Mouse (Mus musculus) ES-CJ7 (cell line): ENCODE measurements around the gene Ugt1a5.
"Not testable (repeated sequence)": the region's sequence is repeated elsewhere in the genome, so short reads cannot be mapped to it uniquely, and the experiment has no call there.

Source experiments
- DNase-seq: peaks from one replicate; pipeline ENCODE4 v3.0.0; 2011; ENCODE audit warnings: low read depth, low spot score

Gene Ugt1a5

GRCm38 (mm10) chr1:88165711-88166110, at the start of gene Ugt1a5:
Ugt1a5 (plus strand) TSS chr1:88166012.
- no peak for DNase-seq

GRCm38 (mm10) chr1:88120550-88120949, 45.3 kb upstream of the Ugt1a5 start:
- not testable (repeated sequence) for DNase-seq

DNA sequence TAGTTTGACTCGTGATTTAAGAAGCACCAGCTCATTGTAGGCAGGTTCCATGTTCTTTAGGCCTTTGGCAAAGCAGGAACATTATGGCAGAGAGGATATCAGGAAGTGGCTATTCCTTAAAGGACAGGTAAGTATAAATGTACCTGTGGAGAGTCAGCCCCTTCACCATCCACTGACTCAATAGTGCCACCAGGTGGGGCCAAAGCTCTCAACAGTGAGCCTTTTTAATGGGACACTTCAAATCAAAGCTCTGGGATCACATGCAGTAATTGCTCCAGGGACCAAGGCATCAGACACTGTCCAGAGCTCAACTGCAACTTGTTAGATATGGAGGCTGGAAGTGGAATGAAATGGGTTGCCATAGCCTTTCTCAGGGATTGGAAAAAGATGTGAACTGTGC, 44.3 kb upstream of the Ugt1a5 start:
- peak; percentile 25 for DNase-seq

DNA sequence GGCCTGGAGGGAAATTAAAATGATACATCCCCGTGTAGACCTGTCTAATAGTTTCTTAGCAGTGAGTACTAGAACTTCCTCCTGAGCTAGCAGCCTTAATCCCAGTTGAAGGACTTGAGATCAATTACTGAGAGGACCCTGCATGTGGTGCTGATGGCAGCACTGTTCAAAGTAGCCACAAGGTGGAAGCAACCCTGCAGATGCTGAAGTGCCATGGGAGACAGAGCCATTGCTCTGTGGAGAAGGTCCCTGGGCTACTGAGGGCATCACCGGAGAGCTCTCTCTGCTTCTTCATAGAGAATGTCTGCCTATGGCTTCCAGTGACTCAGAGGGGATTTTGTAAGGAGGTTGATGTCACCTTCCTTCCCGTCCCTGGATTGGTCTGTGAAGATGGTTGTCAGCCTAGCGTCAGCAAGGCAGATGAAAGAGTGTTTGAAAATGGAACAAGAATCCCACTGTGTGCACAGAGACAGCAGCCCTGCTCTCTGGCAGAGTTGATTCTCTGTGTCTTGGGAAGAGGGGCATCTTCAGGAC, 39.9 kb upstream of the Ugt1a5 start:
- not testable (repeated sequence) for DNase-seq

DNA sequence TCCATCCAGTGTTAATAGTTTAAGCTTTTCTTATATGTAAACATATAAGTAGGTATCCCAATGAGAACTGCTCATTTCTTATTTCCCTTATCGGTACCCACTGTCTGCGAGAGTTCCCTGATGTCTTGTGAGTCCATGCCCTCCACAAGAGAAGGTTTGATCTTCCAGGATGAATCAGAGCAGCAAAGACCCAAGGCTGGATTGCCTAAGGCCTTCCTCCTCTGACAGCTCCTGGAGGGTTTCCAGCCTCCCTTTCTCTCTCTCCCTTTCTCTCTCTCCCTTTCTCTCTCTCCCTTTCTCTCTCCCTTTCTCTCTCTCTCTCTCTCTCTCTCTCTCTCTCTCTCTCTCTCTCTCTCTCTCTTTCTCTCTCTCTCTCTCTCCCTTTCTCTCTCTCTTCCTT, 36.7 kb upstream of the Ugt1a5 start:
- DNase-seq = not testable (repeated sequence)

GRCm38 (mm10) chr1:88130223-88130622, 35.6 kb upstream of the Ugt1a5 start:
- DNase-seq = not testable (repeated sequence)

- no peak for DNase-seq
Measured at GRCm38 (mm10) chr1:88133908-88134456, 31.8 kb upstream of the Ugt1a5 start.

- not testable (repeated sequence) for DNase-seq
Measured at GRCm38 (mm10) chr1:88134457-88135011, 31.3 kb upstream of the Ugt1a5 start, which contains the start of gene Ugt1a6a. Ugt1a6a (plus strand) TSS chr1:88134809.

GRCm38 (mm10) chr1:88135229-88135904, 30.4 kb upstream of the Ugt1a5 start:
- DNase-seq = not testable (repeated sequence)

DNA sequence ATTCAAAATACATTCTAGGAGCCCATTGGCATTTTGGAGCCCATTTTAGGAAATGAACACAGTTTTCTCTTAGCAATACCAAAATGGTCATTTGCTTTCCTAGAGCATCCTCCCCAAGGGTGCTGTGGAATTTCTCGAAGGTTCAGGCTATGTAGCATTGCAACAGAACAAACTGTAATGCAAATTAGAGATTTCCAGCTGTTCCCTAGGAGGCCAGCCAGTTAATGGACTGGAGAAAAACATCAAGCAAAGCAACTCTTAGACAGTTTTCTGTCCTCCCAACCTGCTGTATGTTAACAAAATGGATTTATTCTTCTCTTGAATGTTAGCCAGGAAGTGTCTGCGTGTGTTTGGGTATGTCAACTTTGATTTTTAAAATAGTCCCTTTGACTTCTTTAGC, 29.2 kb upstream of the Ugt1a5 start:
- DNase-seq = no peak

DNA sequence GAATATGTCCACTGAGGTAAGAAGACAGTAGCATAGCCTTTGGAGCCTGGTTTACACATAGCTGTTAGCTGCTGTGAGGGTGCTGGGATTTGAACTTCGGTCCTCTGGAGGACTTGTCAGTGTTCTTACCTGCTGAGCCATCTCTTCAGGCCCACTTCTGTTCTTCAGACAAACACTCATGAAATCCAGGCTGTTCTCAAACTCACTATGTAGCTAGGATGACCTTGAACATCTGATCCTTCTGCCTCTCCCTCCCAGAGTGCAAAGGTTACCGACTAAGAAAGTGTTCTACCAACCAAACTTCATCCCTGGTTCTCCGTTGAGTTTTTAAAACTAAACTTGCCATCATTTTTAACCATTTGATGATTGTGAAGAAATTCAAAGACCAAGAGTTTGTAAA, 28.5 kb upstream of the Ugt1a5 start:
- no peak for DNase-seq

GRCm38 (mm10) chr1:88138145-88138544, 27.7 kb upstream of the Ugt1a5 start:
- no peak for DNase-seq

DNA sequence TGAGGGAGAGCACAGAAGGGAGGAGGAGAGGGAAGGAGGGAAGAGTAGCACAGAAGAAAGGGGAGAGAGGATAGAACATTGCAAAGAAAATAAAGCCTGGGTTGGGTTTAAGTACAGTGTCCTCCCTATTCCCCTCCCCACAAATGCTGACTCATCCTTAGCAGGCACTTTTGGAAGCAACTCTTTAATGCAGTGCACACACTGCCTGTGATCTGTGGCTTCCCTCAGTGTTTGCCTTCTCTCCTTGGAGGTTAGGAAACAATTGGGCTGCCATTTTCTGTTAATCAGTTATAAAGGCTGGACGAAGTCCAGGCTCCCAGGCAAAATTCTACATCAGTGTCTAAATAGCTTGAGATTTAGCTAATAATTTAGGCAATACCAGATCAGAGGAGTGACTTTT, 25.3 kb upstream of the Ugt1a5 start:
- DNase-seq = not testable (repeated sequence)

GRCm38 (mm10) chr1:88143966-88144675, 21.7 kb upstream of the Ugt1a5 start:
- DNase-seq = peak; percentile 19

DNA sequence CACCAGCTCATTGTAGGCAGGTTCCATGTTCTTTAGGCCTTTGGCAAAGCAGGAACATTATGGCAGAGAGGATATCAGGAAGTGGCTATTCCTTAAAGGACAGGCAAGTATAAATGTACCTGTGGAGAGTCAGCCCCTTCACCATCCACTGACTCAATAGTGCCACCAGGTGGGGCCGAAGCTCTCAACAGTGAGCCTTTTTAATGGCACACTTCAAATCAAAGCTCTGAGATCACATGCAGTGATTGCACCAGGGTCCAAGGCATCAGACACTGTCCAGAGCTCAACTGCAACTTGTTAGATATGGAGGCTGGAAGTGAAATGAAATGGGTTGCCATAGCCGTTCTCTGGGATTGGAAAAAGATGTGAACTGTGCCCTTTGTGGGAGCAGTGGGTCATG, 20.5 kb upstream of the Ugt1a5 start:
- DNase-seq = peak; percentile 53

DNA sequence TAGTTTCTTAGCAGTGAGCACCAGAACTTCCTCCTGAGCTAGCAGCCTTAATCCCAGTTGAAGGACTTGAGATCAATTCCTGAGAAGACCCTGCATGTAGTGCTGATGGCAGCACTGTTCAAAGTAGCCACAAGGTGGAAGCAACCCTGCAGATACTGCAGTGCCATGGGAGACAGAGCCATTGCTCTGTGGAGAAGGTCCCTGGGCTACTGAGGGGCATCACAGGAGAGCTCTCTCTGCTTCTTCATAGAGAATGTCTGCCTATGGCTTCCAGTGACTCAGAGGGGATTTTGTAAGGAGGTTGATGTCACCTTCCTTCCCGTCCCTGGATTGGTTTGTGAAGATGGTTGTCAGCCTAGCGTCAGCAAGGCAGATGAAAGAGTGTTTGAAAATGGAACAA, 15.7 kb upstream of the Ugt1a5 start:
- DNase-seq = peak; percentile 43

- DNase-seq = no peak
Measured at GRCm38 (mm10) chr1:88158430-88158829, 7.4 kb upstream of the Ugt1a5 start.

GRCm38 (mm10) chr1:88172190-88172589, 6.4 kb downstream of the Ugt1a5 start:
- not testable (repeated sequence) for DNase-seq

- no peak for DNase-seq
Measured at GRCm38 (mm10) chr1:88179657-88180056, 13.8 kb downstream of the Ugt1a5 start.

- DNase-seq = no peak
Measured at GRCm38 (mm10) chr1:88186325-88186935, 20.6 kb downstream of the Ugt1a5 start.

- DNase-seq = no peak
Measured at GRCm38 (mm10) chr1:88192136-88192535, 26.3 kb downstream of the Ugt1a5 start.

- DNase-seq = no peak
Measured at GRCm38 (mm10) chr1:88195687-88196086, 29.9 kb downstream of the Ugt1a5 start.
